Mouse (Mus musculus) megakaryocyte, embryonic 14.5 days (primary cell): ENCODE data around the gene Stk39. TPM values are rescaled to one million over a fixed set of nuclear protein-coding genes. Genes with fewer than 3 reads are reported as not detected.
"Not testable (repeated sequence)": the region's sequence is repeated elsewhere in the genome, so short reads cannot be mapped to it uniquely, and the experiment has no call there.

Experiments
- H3K27me3 ChIP-seq: replicated peaks from 2 replicates; pipeline ENCODE3; 2012; ENCODE audit warnings: inconsistent platforms
- H3K36me3 ChIP-seq: replicated peaks from 2 replicates; pipeline ENCODE3; 2012; ENCODE audit warnings: low read length, inconsistent platforms, mixed read lengths
- H3K4me1 ChIP-seq: 2 replicates; pipeline ENCODE4 v1.6.1; 2012; ENCODE audit warnings: inconsistent platforms
- H3K4me3 ChIP-seq: replicated peaks from 2 replicates; pipeline ENCODE3; 2012; ENCODE audit warnings: moderate library complexity, mild to moderate bottlenecking, inconsistent platforms
- H3K9me3 ChIP-seq: 2 replicates; pipeline ENCODE4 v1.6.1; 2012; ENCODE audit warnings: inconsistent platforms
- FLI1 ChIP-seq: IDR thresholded peaks from 2 replicates; pipeline ENCODE4 v1.6.1; 2012; ENCODE audit warnings: low read length, inconsistent platforms, mixed read lengths
- GATA1 ChIP-seq: IDR thresholded peaks from 3 replicates; pipeline ENCODE4 v1.6.1; 2012; ENCODE audit warnings: mixed read lengths, low read length, inconsistent platforms, borderline replicate concordance
- polyA plus RNA-seq: library from polyadenylated mRNA; stranded (reverse); fragments of >175 nt; gene quantifications from 2 replicates; pipeline ENCODE4 v1.2.3, GENCODE M21; 2012; ENCODE audit warnings: low replicate concordance; ENCODE audit not compliant: insufficient read depth

Stk39 gene
- polyA plus RNA-seq, 1 experiment = 0.95 TPM

DNA sequence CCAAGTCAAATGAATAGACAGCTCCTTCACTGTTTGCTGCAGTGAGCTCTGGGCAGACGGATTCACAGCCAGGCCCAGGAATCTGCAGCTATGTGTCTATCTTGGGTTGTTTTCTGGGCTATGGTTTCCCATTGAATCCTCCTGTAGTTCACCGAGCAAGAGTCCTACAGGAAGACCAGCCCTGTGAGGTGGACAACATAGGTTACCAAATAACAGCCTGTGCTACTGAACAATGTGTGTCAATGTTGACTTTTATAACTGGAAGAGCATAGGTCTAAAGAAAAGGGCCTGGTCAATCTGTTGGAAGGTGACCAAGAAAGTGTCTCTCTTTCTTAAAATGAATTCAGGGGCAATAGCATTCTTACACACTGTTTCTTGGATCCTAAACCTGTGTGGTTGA, 218.8 kb downstream of the Stk39 start:
- no peaks in the 10 kb centered on the region for H3K36me3 ChIP-seq
- peaks cover 18% of the 10 kb centered on the region; the same call in 1 of the 2 replicates for H3K9me3 ChIP-seq
- no peaks in the 10 kb centered on the region for H3K4me1 ChIP-seq
- TF ChIP-seq FLI1 = no peak
- no peak for TF ChIP-seq GATA1
- no peak overlapping the region for H3K4me3 ChIP-seq
- no peaks in the 10 kb centered on the region for H3K27me3 ChIP-seq

- H3K27me3 ChIP-seq = no peaks in the 10 kb centered on the region
- H3K36me3 ChIP-seq = no peaks in the 10 kb centered on the region
- H3K4me1 ChIP-seq = no peaks in the 10 kb centered on the region
- peaks cover 26% of the 10 kb centered on the region for H3K9me3 ChIP-seq
- TF ChIP-seq GATA1 (no peak), FLI1 (no peak)
- no peak overlapping the region for H3K4me3 ChIP-seq
Observed at GRCm38 (mm10) chr2:68252048-68252758, 219.9 kb downstream of the Stk39 start.

DNA sequence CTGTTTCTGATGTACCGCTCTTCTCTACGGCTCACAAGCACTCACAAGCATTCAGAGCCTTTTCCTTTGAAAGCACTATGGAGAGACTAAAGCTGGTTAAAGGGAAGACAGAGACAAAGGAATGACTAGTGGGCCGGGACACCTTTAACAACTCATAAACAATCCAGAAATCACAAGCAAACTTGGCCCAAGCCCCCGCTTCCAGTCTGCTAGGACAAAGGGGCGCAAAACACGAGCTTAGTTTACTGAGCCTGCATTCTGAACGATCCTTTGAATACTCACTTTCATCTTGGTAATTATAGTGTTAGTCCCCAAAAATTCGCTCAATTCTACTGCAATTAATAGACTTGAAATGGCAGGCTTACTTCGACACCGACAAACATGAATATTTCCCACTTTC, 221.2 kb downstream of the Stk39 start:
- no peak overlapping the region for H3K4me3 ChIP-seq
- TF ChIP-seq GATA1 = no peak
- no peak for TF ChIP-seq FLI1
- H3K36me3 ChIP-seq = no peaks in the 10 kb centered on the region
- H3K27me3 ChIP-seq = no peaks in the 10 kb centered on the region
- no peaks in the 10 kb centered on the region for H3K4me1 ChIP-seq
- H3K9me3 ChIP-seq = peaks cover 30% of the 10 kb centered on the region

DNA sequence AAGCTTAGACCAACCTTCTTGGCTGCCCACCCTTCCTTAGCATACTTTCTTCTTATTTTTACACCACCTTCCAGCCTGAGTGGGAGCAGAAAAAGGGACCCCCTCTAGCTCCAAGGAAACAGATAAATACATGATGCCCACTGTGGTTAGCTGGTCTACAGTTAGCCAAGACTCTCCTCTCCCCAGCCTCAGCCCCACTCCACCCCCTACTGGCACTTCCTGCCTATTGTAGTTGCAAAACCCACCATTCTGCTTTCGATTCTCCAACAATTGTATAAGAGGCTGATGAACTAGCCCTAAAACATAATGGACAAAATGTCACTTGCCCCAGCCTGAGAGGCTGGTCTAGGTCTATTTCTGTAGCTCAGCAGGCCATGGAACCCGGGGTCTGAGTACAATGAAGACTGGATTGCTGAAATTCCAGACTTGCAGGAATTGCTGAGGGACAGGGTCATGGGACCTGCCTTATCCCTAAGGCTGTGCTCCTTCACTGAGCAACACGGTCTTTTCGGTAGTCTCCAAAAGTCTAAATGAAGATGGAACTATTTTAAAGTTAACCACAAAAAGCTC, 222.1 kb downstream of the Stk39 start:
- Histone ChIP-seq H3K9me3 (peaks cover 30% of the 10 kb centered on the region), H3K36me3 (no peaks in the 10 kb centered on the region), H3K27me3 (no peaks in the 10 kb centered on the region), H3K4me1 (no peaks in the 10 kb centered on the region), H3K4me3 (no peak overlapping the region)
- TF ChIP-seq GATA1 (no peak), FLI1 (no peak)

DNA sequence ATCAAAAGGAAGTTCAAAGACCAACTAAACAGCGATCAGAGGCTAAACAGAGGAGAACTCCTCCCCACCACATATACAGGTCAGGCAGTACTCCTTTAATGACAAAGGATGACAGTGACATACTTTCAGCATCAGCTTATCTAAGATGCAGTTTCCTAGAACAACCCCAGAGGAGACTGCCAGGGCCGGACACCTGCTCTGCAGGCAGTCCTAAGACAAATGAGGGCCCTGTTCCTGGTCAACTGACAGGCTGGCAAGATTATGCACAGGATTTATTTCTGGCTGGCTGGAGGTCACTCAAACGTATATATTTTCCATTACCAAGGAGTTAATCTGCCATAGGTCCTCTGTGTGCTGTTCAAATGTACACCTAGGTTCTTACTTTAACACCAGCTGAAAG, 225.8 kb downstream of the Stk39 start:
- Histone ChIP-seq H3K27me3 (no peaks in the 10 kb centered on the region), H3K36me3 (no peaks in the 10 kb centered on the region), H3K4me1 (no peaks in the 10 kb centered on the region), H3K4me3 (no peak overlapping the region), H3K9me3 (peaks cover 33% of the 10 kb centered on the region)
- no peak for TF ChIP-seq GATA1
- no peak for TF ChIP-seq FLI1

- Histone ChIP-seq H3K27me3 (no peaks in the 10 kb centered on the region), H3K4me3 (no peak overlapping the region), H3K4me1 (no peaks in the 10 kb centered on the region), H3K36me3 (no peaks in the 10 kb centered on the region), H3K9me3 (peaks cover 21% of the 10 kb centered on the region)
- TF ChIP-seq FLI1 = no peak
- TF ChIP-seq GATA1 = no peak
Observed at GRCm38 (mm10) chr2:68244556-68244955, 227.5 kb downstream of the Stk39 start.

DNA sequence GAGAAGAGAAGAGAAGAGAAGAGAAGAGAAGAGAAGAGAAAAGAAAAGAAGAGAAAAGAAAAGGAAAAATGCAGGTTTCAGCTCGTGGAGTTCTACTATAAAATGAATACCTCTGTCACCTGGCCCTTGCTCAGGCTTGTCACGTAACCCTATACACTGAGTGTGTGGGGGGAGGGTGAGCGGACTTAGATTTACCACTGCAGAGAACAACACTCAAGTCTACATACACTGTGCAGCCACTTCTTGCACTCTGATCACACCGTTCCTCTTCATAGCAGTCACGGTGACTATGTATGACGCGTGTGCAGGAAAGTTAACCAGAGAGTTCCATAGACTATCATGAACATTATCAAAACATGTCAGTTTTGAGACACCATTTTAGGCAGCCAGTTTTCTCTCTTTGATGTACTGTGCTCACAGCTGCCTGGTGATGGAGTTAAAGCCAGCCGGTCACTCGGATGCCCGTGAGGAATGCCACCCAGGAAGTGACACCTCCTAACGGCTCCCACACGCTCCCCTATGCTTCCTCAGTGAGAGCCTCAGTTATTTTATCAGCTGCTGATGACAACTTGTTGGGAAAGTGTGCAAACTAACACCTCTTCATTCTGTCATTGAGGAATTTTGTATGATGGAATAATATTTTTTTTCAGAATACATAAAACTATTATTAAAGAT, 228.1 kb downstream of the Stk39 start:
- H3K27me3 ChIP-seq = no peaks in the 10 kb centered on the region
- TF ChIP-seq FLI1 (no peak), GATA1 (no peak)
- peaks cover 19% of the 10 kb centered on the region for H3K9me3 ChIP-seq
- no peaks in the 10 kb centered on the region for H3K4me1 ChIP-seq
- no peaks in the 10 kb centered on the region for H3K36me3 ChIP-seq
- H3K4me3 ChIP-seq = no peak overlapping the region

- H3K9me3 ChIP-seq = peaks cover 19% of the 10 kb centered on the region
- H3K4me3 ChIP-seq = no peak overlapping the region
- H3K4me1 ChIP-seq = no peaks in the 10 kb centered on the region
- TF ChIP-seq FLI1 (no peak), GATA1 (no peak)
- no peaks in the 10 kb centered on the region for H3K27me3 ChIP-seq
- H3K36me3 ChIP-seq = no peaks in the 10 kb centered on the region
Observed at GRCm38 (mm10) chr2:68243273-68243672, 228.8 kb downstream of the Stk39 start.

DNA sequence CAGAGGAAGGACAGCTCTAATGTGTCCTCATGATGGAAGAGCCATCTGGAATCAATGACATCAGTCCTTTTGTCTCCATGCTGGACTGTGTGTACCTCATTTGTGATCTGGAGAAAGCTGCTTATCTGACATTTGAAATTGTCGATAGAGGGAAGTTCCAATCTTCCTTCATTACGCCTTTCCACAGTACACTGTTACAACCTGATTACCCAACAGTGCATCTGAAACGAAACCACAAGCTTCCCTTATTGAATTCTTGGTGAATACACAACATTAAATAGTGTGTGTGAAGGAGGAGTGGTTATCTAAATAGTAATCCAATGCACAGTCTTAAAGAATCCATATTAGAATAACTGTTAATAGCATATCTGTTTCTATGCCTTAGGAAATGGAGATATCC, 230.0 kb downstream of the Stk39 start:
- TF ChIP-seq GATA1 (no peak), FLI1 (no peak)
- Histone ChIP-seq H3K36me3 (no peaks in the 10 kb centered on the region), H3K27me3 (no peaks in the 10 kb centered on the region), H3K9me3 (peaks cover 10% of the 10 kb centered on the region; the same call in 1 of the 2 replicates), H3K4me1 (no peaks in the 10 kb centered on the region), H3K4me3 (no peak overlapping the region)

GRCm38 (mm10) chr2:68241640-68242039, 230.4 kb downstream of the Stk39 start:
- Histone ChIP-seq H3K27me3 (no peaks in the 10 kb centered on the region), H3K9me3 (0 out of 2 replicates have a peak, but pooled peaks cover 9% of the 10 kb centered on the region), H3K36me3 (no peaks in the 10 kb centered on the region), H3K4me1 (no peaks in the 10 kb centered on the region), H3K4me3 (no peak overlapping the region)
- no peak for TF ChIP-seq FLI1
- no peak for TF ChIP-seq GATA1

DNA sequence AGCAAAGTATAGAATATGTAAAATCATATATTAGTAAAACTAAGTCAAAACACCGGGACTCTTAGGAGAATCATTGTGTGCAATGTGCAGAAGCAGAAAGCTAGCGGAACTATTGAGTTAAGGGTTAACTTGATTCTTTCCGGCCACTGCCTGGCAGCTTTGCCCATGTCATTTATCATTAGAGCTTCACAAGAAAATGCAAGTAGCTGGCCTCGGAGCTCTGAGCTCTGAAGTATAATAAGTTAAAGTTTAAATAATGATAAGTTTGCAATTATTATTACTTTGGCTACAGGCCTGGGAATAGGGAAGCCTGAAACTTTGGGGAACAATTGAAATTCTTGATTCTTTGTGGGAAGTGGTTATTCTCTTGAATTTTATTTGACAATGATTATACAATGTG, 232.7 kb downstream of the Stk39 start:
- not testable (repeated sequence) for H3K4me1 ChIP-seq, H3K27me3 ChIP-seq, H3K36me3 ChIP-seq, H3K9me3 ChIP-seq, H3K4me3 ChIP-seq
